Mouse (Mus musculus) adrenal gland (tissue): ENCODE measurements around the gene H2afz.
"Not testable (repeated sequence)": the region's sequence is repeated elsewhere in the genome, so short reads cannot be mapped to it uniquely, and the experiment has no call there.

ENCODE experiments used
- intact Hi-C: fragments of 180-260 bp; cut with DNase I; formaldehyde crosslinking; loops from one replicate; pipeline ENCODE4 v1.15.1; 2025

H2afz gene

DNA sequence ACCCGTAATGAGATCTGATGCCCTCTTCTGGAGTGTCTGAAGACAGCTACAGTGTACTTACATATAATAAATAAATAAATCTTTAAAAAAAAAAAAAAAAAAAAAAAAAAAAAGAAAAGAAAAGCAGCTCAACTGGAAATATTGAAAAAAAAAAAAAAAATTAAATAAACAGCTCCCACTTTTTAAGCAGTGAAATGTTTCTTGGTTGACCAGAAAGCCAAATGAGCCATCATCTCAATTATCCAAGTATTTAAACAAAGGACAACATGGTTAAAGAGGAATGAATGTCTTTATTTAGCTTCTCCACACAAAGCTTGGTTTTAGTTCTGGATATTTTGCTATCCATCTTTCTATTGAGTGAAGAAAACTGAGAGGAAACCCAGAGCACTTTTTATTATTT lies 50.3 kb downstream of the H2afz start:
- intact Hi-C loops: not testable (repeated sequence)
